Mouse (Mus musculus) heart, postnatal 14 days (tissue): ENCODE measurements around the gene Bloc1s1. TPM values are rescaled to one million over a fixed set of nuclear protein-coding genes. Genes with fewer than 3 reads are reported as not detected.

Source experiments
- DNase-seq, 2 experiments: peaks; one replicate each; pipeline ENCODE4 v3.0.0; 2021 to 2022
- intact Hi-C: fragments of 180-260 bp; cut with DNase I; formaldehyde crosslinking; loops from one replicate; pipeline ENCODE4 v1.15.1; 2025
- long read RNA-seq, 2 experiments: library from polyadenylated mRNA; stranded (forward); transcript quantifications; one replicate each; pipeline ENCODE4 v2.0.0; 2021
- total RNA-seq, 2 experiments: library from RNA; stranded (reverse); gene quantifications; 2 replicates each; pipeline ENCODE4 v1.2.3; 2021

Bloc1s1 gene
- total RNA-seq: 100 to 1,000 TPM; 177 to 183 TPM
- long read RNA-seq, experiment 1, transcript Bloc1s1-201 (4 exons, 550 nt): major isoform, 76 of 80 reads
- long read RNA-seq, experiment 1, partial matches to known transcripts: 3 of 80 reads
- long read RNA-seq, experiment 1, other reads (novel, unspliced or antisense): 0 of 80 reads
- long read RNA-seq, experiment 2, transcript Bloc1s1-201 (4 exons, 550 nt): major isoform, 92 of 99 reads
- long read RNA-seq, experiment 2, partial matches to known transcripts: 3 of 99 reads
- long read RNA-seq, experiment 2, other reads (novel, unspliced or antisense): 1 of 99 reads

DNA sequence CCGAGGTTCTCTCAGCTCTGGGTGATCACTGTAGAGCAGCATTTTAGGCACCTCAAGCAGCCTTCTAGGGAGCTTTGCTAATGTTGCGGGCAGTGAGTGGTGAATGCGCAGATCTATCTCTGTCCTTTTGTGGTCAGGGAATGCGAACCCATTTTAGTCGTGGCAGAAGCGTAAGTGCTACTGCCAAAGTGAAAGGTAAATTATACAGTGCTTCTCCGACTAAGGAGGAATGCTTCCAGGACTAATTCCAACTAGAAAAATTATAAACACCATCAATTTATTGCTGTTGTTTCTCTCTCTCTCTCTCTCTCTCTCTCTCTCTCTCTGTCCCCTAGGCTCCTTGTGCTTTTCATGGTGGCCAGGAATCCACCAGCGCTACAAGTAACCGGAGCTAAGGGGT, at the start of gene Bloc1s1:
TSS of gene Bloc1s1 (minus strand) at position 101 of the 400 bp plus-strand sequence.
- intact Hi-C loops: no loop called here
- no peak for DNase-seq

DNA sequence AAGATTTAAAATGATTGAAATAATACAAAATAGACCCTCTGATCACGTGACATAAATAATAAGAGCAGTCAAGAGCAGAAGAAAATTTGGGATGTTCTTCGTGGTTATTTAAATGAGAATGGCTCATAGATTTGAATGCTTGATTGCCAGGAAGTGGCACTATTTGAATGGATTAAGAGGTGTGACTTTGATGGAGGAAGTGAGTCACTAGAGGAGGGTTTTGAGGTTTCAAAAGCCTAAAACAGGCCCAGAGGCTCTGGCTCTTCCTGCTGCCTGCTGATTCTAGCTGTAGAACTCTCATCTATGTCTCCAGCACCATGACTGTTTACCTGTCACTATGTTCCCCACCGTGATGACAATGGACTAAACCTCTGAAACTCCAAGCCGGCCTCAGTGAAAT, 49.0 kb upstream of the Bloc1s1 start:
- intact Hi-C loops: loop anchor here (10.0 kb wide), 1 partner anchor 238 kb away; no protein-coding TSS in a partner anchor
- no peak for DNase-seq

DNA sequence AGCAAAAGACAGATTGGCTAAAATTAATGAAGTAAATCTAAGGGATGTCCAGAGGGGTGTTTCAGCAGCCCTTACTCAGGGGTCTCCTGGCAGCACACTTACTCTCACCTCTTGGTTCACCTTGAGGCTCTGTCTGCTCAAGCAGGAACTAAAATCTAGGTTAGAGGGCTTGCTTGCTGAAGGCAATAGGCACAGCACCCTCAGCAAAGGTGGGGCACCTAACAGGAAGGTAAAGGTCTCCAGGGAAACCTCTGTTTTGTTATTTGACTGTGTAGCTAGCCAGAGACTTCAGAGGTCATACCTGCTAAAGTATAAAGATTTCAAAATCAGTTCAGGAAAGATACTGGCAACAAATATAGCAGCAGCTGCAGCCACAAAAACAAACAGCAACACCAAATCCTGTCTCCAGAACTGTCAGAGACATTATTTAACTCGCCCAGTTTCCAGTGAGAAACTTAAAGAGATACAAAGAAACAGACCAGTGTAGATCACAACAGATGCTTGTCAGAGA, 47.0 kb upstream of the Bloc1s1 start:
- intact Hi-C loops: loop anchor here (10.0 kb wide), 1 partner anchor 236 kb away; no protein-coding TSS in a partner anchor

DNA sequence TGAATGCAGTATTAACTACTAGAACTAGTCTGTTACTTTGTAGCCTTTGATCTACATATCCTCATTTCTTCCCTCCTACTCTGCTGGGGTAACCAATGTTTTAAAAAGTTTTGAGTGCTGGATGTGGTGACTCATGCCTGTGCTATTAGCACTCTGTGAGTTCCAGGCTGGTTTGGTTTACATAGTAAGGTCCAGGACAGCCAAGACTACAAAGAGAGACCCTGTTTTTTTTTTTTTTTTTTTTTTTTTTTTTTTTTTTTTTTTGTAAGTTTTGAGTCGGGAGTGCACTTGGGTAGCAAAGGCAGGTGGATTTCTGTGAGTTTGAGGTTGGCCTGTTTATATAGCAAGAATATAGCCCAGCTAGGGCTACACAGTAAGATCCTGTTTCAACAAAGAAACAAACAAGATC, 44.5 kb upstream of the Bloc1s1 start:
- DNase-seq: no peak
- intact Hi-C loops: no loop called here

More for the DNA sequence above, 47.0 kb upstream of the Bloc1s1 start:
- no peak for DNase-seq

DNA sequence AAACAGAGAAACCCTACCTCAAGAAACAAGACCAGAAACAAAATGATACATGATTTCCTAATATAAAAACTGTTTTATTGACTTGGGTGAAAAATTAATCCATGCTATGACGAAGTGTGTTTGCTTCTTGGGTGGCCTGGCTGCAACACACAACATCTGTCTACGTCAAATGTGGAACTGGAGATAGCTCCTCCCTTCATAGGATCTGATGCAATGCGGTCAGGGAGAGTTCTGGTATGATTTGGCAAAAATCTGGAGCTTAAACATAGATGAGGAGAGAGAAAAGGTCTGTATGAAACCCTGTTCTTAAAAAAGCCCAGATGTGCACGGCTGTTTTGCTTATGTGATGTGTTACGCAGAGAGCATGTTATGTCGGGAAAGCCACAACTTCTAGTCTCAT, 42.0 kb upstream of the Bloc1s1 start:
- intact Hi-C loops: no loop called here
- no peak for DNase-seq

DNA sequence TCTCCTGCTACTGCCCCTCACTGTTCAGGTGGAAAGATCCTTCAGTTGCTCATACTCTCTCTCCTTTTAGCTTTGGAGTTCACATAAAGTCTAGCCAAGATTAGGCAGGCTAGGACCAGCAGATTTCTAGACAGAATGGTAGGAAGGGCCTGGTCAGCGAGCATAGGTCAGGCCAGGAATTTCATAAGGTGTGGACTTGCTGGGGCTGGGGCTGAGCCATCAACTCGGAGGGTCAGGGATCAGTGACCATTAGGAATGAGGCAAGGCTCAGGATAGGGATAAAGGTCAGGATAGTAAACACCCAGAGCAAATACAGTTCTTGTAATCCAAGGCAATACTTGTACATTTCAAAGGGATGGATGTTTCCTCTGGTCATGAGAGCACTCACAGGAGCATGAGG, 41.1 kb upstream of the Bloc1s1 start:
- intact Hi-C loops: no loop called here
- no peak for DNase-seq

DNA sequence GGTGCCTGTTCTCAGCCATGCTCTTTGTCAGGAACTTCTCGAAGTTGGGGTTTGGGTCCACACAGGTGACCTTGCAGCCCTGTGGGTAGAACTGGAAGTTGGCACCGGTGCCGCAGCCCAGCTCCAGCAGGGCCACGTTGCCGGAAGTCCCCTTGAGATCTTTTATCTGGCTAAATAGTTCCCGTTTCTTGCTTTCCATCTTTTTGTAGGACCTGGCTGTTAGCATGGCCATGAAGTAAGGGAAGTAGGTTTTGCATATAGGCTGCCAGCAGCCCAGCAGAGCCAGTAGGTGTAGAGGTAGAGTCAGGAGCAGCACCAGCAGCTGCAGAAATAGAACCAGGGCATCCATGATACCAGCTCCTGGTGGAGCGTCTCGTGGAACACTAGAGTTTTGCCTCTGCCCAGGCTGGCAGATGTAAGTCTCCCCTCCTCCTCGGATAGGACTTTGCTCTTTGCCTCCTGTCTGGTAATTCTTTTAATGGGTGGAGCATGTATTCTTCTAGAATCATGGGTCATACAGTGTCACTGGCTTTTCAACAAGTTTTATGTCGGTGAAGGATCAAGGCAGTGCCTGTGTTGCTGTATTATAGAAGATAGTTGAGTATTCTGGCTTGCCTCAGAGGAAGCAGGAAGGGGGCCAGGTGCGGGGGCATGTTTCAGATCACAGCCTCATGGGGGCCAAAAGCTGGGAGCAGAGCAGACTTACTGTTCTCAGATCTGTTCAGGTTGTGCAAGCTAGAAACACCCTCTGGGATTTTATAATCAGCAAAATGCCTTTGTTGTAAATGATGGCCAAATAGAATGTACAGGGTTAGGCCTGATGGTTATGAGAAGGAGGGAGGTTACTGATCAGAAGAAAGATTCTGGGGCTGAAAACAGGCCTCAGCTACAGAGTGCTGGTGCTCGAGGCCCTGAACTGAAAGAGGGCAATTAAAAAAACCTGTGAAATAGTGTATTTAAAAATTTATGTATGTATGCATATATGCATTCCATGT, 37.1 kb upstream of the Bloc1s1 start, which contains the start of gene Mettl7b:
TSS of gene Mettl7b (minus strand) at position 399 of the 995 bp plus-strand sequence.
- no peak for DNase-seq
- intact Hi-C loops: no loop called here

DNA sequence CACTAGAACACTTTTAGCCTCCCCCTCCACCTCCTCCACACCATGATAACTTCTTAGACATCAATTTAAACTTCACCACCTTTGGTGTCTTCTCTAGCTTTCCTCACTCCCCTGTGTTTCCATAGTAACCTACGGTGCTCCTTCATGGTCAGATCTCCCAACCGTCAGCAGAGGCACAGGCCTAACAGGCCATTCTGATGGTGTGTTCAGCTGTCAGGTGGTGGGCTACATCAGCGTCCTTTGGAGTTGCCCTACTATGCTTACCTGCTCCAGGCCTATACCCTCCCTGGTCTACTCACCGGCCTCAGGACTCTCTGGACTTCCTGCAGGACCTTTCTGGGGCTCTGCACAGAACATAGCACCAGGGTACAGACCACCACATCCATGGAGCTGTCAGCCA, 36.3 kb upstream of the Bloc1s1 start:
- intact Hi-C loops: no loop called here
- DNase-seq: no peak

DNA sequence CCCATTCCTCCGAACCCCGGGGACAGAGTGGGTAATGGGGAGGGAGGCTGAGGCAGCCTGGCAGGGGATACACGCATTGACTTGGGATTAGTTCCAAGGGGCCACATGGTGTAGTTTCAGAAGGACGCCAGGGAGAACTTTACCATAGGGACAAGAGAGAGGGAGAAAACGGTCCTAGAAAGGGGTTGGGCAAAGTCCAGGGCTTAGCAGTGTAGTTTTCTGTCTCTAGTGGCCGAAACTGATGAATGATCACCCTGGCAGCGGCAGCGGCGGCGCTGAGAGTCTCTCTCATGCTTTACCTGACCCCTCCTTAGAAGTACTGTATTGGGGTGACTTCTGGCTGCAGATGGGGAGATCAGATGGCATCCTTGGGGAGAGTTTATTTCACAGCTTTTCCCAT, 34.5 kb upstream of the Bloc1s1 start:
- DNase-seq: no peak
- intact Hi-C loops: no loop called here

DNA sequence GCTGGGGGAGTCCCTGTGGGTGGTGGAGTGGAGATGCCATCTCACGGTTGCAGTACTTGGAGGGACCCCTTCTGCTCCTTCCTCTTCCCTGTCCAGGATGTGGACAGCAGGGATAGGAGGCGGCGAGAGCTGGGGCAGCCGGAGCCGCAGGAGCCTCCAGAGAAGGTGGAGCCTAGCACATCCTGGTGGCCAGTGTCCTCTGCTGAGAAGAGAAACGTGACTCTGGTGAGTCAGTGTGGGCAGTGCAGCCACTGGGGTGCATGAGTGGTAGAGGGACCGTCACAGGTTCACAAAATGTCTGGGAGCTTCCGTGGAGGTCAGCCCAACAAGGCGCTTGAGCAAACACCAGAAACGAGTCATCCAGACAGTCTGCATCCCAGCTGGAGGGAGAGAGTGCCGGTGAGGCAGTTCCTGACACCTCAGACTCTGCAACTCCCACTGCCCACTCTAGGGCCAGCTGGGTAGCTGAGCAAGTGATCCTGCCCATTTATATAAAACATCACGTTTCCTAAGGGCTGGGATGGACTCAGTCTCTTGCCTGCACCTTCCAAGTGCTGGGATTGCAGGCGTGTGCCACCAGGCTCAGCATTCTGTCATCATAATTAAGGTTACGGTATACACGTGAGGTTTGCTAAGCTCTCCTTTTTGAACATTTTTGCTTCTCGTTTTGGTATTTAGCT, 26.5 kb upstream of the Bloc1s1 start:
- DNase-seq: no peak
- intact Hi-C loops: no loop called here

DNA sequence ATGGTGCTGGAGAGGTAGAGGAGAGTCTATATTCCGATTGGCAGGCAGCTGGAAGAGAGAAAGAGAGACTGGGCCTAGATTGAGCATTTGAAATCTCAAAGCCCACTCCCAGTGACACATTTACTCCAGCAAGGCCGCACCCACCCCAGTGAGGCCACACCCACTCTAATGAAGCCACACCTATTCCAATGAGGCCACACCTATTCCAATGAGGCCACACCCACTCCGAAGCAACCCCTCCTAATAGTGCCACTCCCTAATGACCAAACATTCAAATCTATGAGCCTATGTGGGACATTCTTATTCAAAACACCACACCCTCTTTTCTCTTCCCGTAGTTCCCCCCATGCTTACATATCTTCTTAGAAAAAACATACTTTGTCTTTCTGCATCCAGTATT, 23.7 kb upstream of the Bloc1s1 start:
- intact Hi-C loops: no loop called here
- no peak for DNase-seq

DNA sequence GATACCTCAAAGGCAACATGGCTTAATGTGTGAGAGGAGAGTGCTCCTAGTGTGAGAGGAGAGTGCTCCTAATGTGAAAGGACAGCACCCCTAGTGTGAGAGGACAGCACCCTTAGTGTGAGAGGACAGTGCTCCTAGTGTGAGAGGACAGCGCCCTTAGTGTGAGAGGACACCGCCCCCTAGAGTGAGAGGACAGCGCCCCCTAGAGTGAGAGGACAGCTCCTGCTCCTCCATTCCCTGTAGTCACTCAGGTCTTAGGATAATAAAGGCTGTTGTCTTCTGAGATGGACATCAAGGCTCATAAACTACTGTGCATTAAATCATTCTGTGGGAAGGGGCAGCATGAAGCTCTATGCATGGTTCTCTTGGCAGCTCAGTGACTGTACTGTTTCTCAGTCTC, 21.8 kb upstream of the Bloc1s1 start:
- peak; percentile 55 to 77 for DNase-seq
- intact Hi-C loops: no loop called here

DNA sequence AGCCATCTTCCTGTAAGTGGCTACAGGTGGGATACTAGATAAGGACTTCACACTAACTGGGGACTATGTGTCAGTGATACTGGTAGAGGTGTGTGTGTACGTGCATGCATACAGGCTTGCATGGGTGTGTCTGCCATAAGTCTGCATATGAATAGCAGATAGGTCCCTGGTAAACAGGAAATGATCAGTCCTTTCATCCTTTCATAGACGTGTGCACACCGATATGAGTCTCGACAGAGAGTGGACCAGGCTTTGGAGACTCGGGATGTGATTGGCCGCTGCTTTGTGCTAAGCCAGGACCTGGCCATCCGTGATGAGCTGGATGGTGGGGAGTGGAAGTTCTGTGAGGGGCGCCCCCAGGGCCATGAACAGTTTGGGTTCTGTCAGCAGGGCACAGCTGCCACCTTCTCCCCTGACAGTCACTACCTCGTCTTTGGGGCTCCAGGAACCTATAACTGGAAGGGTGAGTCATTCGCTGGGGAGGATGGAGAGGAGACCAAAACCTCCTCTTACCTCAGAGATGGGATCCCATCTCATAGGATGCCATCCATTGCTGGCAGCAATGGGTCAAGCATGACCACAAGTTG, 16.7 kb upstream of the Bloc1s1 start:
- DNase-seq: no peak
- intact Hi-C loops: no loop called here

DNA sequence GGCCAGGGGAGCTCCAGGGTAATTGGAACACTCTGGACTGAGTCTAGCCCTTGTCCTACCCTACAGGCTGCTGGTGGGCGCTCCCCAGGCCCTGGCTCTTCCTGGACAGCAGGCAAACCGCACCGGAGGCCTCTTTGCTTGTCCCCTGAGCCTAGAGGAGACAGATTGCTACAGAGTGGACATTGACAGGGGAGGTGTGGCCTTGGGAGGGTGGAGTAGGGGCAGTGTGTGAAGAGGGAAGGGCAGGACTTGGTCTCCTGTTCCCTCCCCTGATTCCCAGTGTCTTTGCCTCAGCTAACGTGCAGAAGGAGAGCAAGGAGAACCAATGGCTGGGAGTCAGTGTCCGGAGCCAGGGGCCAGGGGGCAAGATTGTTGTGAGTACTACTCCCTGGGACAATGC, 15.1 kb upstream of the Bloc1s1 start:
- no peak for DNase-seq
- intact Hi-C loops: no loop called here

DNA sequence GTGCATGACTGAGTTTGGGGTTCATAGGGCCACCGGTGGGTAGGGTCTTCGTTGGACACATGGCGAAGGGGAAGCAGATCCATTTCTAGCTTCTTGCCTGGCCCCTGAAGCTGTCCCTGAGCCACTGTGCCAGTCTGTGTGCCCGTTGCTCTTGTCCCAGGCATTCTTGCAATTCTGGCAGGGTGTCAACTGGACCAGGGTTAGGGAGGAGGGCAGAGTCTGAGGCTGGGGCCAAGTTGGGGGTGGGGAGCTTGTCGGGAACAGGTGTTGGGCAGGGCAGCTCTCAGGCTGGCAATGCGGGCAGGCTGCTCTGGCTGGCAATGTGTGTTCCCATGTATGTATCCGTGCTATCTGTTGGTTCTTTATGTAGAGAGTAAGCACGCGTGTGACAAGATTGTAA, 14.6 kb upstream of the Bloc1s1 start:
- intact Hi-C loops: no loop called here
- peak; percentile 81 to 90 for DNase-seq

DNA sequence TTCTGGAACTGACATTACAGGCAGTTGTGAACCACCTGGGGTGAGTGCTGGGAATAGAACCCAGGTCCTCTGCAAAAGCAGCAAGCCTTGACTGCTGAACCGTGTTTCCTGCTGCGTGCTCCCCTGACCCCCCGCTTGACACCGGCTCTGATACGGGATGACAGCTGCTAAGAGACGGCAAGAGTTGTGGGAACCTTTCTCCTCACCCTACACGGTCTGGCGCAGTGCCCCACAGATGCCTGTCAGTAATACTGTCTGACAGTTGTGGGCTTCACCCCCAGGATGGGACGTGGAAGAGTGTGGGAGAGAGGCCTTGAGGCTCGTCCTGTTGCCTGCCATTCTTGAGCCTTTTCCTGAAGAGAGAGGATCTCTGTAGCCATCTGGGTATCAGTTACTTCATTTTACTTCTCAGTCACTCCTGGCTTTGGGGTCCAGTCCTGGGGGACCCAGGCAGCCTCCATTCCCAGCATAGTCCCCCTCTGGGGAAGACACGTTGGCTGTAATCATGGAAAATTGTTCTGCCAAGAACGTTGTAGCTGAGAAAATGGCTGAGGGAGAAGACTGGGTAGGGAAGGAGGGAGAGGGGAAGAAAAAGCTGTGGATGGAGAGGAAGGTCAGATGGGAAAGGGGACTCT, 14.0 kb upstream of the Bloc1s1 start:
- intact Hi-C loops: loop anchor here (2.0 kb wide), 1 partner anchor 25 kb away; no protein-coding TSS in a partner anchor
- DNase-seq: peak in 1 of 2 experiments; percentile 35

DNA sequence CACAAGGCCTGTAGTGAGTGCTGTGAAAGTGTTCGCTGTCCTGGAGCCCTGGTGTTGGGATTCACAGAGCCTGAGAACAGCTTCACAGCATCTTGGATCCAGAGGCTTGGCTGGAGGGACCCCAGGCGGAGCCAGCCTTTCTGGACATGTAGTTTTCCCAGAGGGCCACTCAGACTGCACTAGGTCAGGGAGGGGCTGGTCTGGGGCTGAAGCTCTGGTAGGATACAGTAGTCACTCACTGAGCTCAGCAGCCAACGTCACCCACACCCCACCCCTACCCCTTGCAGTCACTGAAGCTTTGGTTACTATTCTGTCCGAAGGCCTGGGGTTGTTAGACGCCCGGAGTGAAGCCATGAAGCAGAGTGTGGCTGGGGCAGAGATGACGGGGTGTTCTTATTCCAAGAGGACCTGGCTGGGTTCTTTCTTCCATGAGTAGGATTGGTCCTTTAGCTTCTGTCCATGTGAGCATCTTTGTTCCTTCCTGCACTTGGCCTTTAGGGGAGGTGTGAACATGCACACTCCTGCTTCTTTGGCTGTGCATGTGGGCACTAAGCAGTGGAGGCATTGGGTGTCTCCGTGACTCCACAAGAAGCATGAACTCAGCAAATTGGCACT, 12.1 kb upstream of the Bloc1s1 start:
- DNase-seq: peak; percentile 51 to 63
- intact Hi-C loops: loop anchor here (2.0 kb wide), 1 partner anchor 23 kb away; no protein-coding TSS in a partner anchor

DNA sequence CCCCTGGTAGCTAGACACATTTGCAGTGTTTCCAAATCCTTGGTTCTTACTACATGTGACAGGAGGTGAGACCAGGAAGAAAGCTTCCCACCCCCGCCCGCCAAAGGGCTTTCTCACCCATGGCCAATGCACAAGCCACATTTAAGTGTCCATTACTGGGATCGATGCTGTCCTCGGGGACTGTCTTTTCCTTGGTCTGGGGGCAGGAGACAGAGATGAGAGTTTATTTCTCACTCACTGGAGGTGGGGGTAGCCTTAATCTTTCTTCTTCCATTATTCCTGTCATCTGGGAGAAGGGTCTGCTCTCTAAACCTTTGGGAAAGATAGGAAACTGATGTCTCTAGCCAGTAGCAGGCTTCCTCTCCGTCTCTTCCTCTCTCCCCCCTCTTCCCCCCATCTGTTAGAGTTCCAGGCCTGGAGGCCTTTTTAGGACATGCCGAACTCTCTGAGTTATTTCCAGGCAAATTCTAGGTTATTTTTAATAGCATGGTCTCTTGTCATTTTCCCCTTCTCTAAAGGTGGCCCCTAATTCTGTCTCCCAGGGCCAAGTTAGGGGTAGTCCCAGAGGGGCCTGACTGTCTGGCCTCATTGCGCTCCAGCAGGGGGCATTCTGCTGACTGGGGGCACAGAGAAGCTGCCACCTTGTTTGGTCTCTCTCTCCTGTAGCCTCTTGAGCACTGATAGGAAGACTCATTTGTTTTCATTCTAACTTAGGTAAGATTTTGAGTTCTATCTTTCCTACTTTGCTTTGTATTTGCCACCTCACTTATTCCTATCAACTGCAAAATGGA, 11.4 kb upstream of the Bloc1s1 start:
- intact Hi-C loops: no loop called here
- peak in 1 of 2 experiments; percentile 40 for DNase-seq
